Mouse (Mus musculus) stomach, embryonic 16.5 days (tissue): ENCODE results near the gene Inafm1. TPM values are rescaled to one million over a fixed set of nuclear protein-coding genes. Genes with fewer than 3 reads are reported as not detected.
A peak's percentile ranks its signal among the peaks of the same experiment; 100 is the strongest.
"Not testable (repeated sequence)": the region's sequence is repeated elsewhere in the genome, so short reads cannot be mapped to it uniquely, and the experiment has no call there.

ENCODE experiments used
- ATAC-seq: fragments of 200-750 bp; cut with Nextera tagmentation; 2 replicates; pipeline ENCODE4 v1.8.0; 2017; ENCODE audit warnings: moderate number of reproducible peaks, moderate TSS enrichment; ENCODE audit not compliant: insufficient read depth, low FRiP score
- H3K27ac ChIP-seq: fragments of 300-500 bp; sonication (generic); 2 replicates; pipeline ENCODE4 v1.5.1; 2014; ENCODE audit warnings: low read length
- H3K27me3 ChIP-seq: fragments of 300-500 bp; sonication (generic); 2 replicates; pipeline ENCODE4 v1.6.1; 2014; ENCODE audit warnings: low read length, control low read depth, mixed read lengths; ENCODE audit not compliant: control insufficient read depth, insufficient read depth
- H3K36me3 ChIP-seq: fragments of 300-500 bp; sonication (generic); 2 replicates; pipeline ENCODE4 v1.6.1; 2014; ENCODE audit warnings: low read length; ENCODE audit not compliant: control insufficient read depth, insufficient read depth
- H3K4me1 ChIP-seq: fragments of 300-500 bp; sonication (generic); 2 replicates; pipeline ENCODE4 v1.6.1; 2014; ENCODE audit warnings: low read length, control low read depth, mixed read lengths; ENCODE audit not compliant: control insufficient read depth, insufficient read depth
- H3K4me2 ChIP-seq: fragments of 300-500 bp; sonication (generic); 2 replicates; pipeline ENCODE4 v1.6.1; 2014; ENCODE audit warnings: low read depth, low read length, mixed read lengths
- H3K4me3 ChIP-seq: fragments of 300-500 bp; sonication (generic); replicated peaks from 2 replicates; pipeline ENCODE4 v1.5.1; 2014; ENCODE audit warnings: mild to moderate bottlenecking, low read length
- H3K9ac ChIP-seq: fragments of 300-500 bp; sonication (generic); 2 replicates; pipeline ENCODE4 v1.6.1; 2014; ENCODE audit warnings: low read length
- H3K9me3 ChIP-seq: fragments of 300-500 bp; sonication (generic); replicated peaks from 2 replicates; pipeline ENCODE4 v1.6.1; 2016; ENCODE audit warnings: low read length, control low read depth; ENCODE audit not compliant: control insufficient read depth
- WGBS: fragments of 180-500 bp; shearing (Covaris S2); extraction: QIAGEN DNeasy Blood & Tissue Kit; methylation state at CpG from one replicate; pipeline ENCODE4 v1.1.7; 2014; 5-methylcytosine and 5-hydroxymethylcytosine counted together
- polyA plus RNA-seq: library from polyadenylated mRNA; unstranded; fragments of >200 nt; fragmentation: Nextera tagmentation; extraction: Ambion mirVana; gene quantifications from 2 replicates; pipeline ENCODE4 v1.2.1, GENCODE M21; 2015

The Inafm1 gene
- polyA plus RNA-seq, 1 experiment from 2014 or later, result 12.8 TPM

DNA sequence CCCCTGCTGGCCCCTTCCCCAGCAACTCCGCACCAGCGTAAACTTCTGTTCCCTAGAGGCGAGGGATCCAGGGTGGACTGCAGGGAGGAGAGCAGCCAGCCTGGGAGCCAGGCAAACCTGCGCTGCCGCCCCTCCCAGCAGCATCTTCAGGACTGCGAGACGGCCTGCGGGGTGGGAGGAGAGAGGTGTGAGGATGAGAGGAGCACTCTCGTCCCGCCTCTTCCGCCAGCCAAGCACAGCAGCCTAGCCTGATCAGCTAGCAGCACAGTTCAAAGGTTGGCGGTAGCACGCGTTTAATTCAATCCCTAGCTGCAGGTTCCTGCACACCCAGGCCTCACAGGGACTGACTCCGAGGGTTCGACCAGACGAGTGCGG lies 336 bp upstream of the Inafm1 start:
- Histone ChIP-seq H3K27me3 (no peaks in the 10 kb centered on the region), H3K4me1 (peaks cover 36% of the 10 kb centered on the region), H3K27ac (peak overlapping the region; percentile 99), H3K9ac (peak overlapping the region; percentile 87), H3K9me3 (no peaks in the 10 kb centered on the region), H3K4me3 (peak overlapping the region; percentile 76), H3K36me3 (peaks cover 14% of the 10 kb centered on the region; the same call in 1 of the 2 replicates), H3K4me2 (peak overlapping the region; percentile 94)
- peak; percentile 79 for ATAC-seq
- WGBS, result under 1% methylated on average over 18 of the region's 18 CpGs

DNA sequence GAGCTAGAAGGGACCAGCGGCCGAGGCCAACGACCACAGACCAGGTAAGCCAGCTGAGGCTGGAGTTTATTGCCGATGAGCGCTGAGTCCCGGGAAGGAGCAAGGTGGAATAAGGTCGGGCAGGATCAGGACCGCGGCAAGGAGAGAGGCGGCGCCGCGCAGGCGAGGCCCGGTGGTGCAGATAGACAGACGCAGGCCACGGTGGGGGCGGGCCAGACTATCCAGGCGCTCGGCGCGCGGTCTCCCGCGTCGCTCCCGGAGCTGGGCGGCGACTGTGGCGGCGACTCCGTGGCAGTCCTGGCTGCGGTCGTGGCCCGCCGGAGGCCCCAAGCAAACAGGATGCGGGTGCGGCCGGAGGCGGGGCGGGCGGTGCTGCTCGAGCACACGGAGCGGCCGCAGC lies 736 bp downstream of the Inafm1 start:
- Histone ChIP-seq H3K9ac (peak overlapping the region; percentile 87), H3K27me3 (no peaks in the 10 kb centered on the region), H3K4me2 (peak overlapping the region; percentile 94), H3K4me1 (peaks cover 36% of the 10 kb centered on the region), H3K4me3 (peak overlapping the region; percentile 76), H3K36me3 (peaks cover 14% of the 10 kb centered on the region; the same call in 1 of the 2 replicates), H3K9me3 (no peaks in the 10 kb centered on the region), H3K27ac (peak overlapping the region; percentile 99)
- under 1% methylated on average over 46 of the region's 46 CpGs for WGBS
- ATAC-seq, result peak; percentile 84

DNA sequence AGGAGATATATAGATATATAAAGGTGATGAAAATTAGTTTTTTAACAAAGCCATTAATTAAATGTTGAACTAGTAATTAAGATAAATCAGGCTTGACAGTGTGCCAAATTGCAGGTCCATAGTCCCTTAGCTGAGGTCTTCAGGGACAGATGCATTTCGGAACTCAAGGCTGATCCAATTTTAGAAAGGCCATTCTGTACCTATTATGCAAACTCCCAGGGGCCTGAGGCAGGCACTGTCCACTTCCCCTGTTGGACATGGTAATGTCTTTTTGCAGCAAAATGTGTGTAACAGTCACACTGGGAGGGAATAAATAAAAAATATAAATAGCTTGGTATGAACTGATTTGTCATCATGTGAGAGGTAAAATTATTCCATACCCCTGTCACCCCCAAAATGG lies 2.3 kb downstream of the Inafm1 start:
- Histone ChIP-seq H3K9me3 (no peaks in the 10 kb centered on the region), H3K27ac (no peak overlapping the region), H3K4me1 (peaks cover 35% of the 10 kb centered on the region), H3K4me3 (no peak overlapping the region), H3K4me2 (no peak overlapping the region), H3K9ac (no peak overlapping the region), H3K36me3 (peaks cover 13% of the 10 kb centered on the region; the same call in 1 of the 2 replicates), H3K27me3 (no peaks in the 10 kb centered on the region)
- no peak for ATAC-seq
- WGBS, result 75% methylated on average over 1 of the region's 1 CpGs

DNA sequence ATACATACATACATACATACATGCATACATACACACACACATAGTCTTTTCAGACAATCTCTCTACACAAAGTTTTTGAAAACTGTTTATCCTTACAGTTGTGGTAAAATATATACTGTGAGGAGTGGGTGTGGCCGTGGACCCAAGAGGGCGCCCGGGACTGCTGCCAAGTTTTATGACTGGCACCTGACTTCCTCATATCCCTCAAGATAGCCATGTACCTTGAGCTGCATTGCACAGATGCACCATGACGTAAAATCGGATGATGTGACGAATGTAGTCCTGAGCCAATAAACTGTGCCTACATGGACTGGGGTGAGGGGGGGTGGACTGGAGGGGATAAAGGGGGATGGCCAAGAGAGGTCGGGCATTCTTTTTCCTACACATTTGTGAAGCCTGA lies 6.8 kb downstream of the Inafm1 start:
- H3K4me1 ChIP-seq, ATAC-seq: not testable (repeated sequence)

DNA sequence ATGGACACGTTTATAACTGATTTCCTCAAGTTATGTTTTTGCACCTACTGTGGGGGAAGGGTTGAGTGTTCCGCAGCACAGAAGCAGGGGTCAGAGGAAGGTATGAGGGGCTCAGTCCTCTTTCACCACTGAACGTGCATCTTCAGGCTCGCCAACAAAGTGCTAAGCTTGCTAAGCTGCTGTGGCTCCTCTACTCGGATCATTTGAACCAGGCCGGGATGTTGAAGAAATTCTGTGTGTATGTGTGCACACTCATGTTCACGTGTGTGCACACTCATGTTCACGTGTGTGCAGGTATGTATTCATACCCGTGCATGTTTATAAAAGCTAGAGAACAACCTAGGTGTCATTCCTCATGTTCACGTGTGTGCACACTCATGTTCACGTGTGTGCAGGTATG lies 7.6 kb downstream of the Inafm1 start:
- Histone ChIP-seq H3K36me3 (no peaks in the 10 kb centered on the region), H3K4me1 (no peaks in the 10 kb centered on the region), H3K9me3 (no peaks in the 10 kb centered on the region), H3K4me2 (no peak overlapping the region), H3K27ac (no peak overlapping the region), H3K9ac (no peak overlapping the region), H3K4me3 (no peak overlapping the region), H3K27me3 (no peaks in the 10 kb centered on the region)
- ATAC-seq, result no peak
- WGBS, result 88% methylated on average over 11 of the region's 11 CpGs

More for the DNA sequence above, 6.8 kb downstream of the Inafm1 start:
- not testable (repeated sequence) for H3K27ac ChIP-seq, H3K4me2 ChIP-seq, H3K9ac ChIP-seq, H3K9me3 ChIP-seq, H3K27me3 ChIP-seq, H3K36me3 ChIP-seq, H3K4me3 ChIP-seq
- WGBS, result 81% methylated on average over 7 of the region's 7 CpGs

DNA sequence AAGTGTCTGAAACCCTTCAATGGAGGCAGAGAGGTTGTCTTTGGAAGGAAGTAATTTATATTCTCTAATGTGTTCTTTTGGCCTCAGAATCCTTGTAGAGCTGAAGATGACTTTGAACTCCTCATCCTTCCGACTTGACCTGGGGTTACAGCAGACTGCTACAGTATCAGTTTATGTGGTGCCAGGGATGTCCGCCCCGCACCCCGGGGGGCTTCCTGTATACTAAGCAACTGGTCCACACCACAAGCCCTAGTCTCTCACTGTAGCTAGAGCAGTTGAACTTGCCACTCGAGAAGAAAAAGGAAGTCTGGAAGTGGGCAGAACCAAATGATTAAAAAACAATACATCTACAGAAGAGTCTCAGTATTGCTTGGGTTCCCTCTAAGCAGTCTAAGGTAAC lies 9.6 kb downstream of the Inafm1 start:
- Histone ChIP-seq H3K27ac (no peak overlapping the region), H3K36me3 (no peaks in the 10 kb centered on the region), H3K4me3 (no peak overlapping the region), H3K9me3 (no peaks in the 10 kb centered on the region), H3K4me1 (no peaks in the 10 kb centered on the region), H3K4me2 (no peak overlapping the region), H3K9ac (no peak overlapping the region), H3K27me3 (no peaks in the 10 kb centered on the region)
- 70% methylated on average over 5 of the region's 5 CpGs for WGBS
- ATAC-seq, result no peak

DNA sequence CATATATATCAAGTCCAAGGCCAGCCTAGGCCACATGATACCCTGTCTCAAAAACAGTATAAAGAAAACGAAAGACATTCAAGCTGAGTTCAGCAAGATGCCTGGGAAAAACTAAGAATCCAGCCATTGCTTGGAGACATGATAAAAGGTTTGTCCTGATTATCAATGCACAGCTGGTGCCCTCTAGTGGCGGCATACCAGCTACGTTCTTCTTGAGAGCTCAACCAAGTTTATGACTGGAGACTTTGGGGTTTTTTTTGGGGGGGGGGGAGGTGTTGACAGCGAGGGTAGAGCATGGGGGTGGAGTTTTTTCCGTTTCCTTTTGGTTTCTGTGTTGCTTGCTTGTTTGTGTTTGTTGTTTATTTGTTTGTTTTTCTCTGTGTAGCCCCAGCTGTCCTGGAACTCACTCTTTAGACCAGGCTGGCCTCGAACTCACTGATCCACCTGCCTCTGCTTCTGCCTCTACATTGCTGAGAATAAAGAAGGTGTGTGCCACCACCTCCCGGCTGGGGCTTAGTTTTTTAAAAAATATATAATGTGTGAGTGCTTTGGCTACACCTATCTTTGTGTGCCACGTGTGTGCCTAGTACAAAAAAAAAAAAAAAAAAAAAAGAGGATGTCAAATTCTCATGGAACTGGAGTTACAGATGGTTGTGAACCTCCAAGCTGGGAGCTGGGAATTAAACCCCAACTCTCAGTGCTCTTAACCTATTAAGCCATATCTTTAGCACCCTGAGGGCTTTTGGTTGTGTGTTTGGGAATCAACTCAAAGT lies 10.2 kb downstream of the Inafm1 start:
- Histone ChIP-seq H3K4me2 (no peak overlapping the region), H3K27ac (no peak overlapping the region), H3K36me3 (no peaks in the 10 kb centered on the region), H3K9me3 (no peaks in the 10 kb centered on the region), H3K4me1 (no peaks in the 10 kb centered on the region), H3K27me3 (no peaks in the 10 kb centered on the region), H3K9ac (no peak overlapping the region), H3K4me3 (no peak overlapping the region)
- WGBS, result 26% methylated on average over 8 of the region's 8 CpGs
- no peak for ATAC-seq

DNA sequence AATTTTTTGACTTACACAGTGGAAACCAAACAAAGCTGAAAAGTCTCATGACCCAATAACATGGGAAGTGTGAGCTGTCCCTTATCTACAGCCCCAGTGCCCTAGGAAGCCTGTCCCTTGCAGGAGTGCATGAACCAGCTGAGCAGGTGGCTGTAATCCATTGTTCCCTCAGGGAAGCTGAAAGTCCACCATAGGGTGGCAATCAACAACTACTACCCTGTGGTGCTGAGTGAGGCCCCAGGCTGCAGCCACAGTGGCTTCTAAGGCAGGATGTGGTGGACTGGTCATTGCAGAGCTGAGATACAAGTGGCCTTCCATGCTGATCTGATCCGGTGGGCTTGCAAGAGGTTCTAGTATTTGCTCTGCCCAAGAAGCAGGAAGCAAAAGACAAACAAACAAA lies 12.3 kb downstream of the Inafm1 start:
- Histone ChIP-seq H3K4me3 (no peak overlapping the region), H3K4me1 (no peaks in the 10 kb centered on the region), H3K27me3 (no peaks in the 10 kb centered on the region), H3K9me3 (no peaks in the 10 kb centered on the region), H3K27ac (no peak overlapping the region), H3K4me2 (no peak overlapping the region), H3K36me3 (no peaks in the 10 kb centered on the region), H3K9ac (no peak overlapping the region)
- 65% methylated on average over 1 of the region's 1 CpGs for WGBS
- peak; percentile 40; the same call in 1 of the 2 replicates for ATAC-seq

DNA sequence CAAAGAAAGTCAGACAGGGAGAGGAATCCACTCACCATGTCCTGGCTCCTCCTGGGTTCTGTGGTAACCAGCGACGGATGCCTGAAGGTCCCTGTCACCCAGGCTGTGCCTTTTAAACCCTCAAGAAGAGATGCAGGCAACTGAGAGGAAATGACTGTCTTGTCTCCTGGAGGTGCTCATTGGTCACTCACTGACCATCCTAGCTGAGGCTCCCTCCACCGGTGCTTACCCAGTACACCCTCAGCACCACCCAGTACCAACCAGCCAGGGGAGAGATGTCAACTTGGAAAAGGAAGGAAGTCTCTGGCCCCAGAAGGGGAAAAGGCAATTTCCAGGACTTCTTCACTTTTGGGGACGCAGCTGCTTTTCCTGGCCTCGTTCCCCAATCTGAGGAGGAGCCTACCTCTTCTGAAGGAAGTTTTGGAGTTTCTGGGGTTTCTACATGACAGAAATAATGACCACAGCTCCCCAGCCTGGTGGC lies 14.3 kb downstream of the Inafm1 start, which contains the start of gene C5ar1:
Gene C5ar1 (minus strand): TSS at position 431 of the 481 bp plus-strand sequence.
- Histone ChIP-seq H3K9me3 (no peaks in the 10 kb centered on the region), H3K36me3 (no peaks in the 10 kb centered on the region), H3K4me2 (no peak within 1 kb of the TSS), H3K4me3 (no peak within 1 kb of the TSS), H3K9ac (no peak within 1 kb of the TSS), H3K27me3 (no peaks in the 10 kb centered on the region), H3K27ac (no peak within 1 kb of the TSS), H3K4me1 (no peaks in the 10 kb centered on the region)
- 84% methylated on average over 5 of the region's 5 CpGs for WGBS
- no peak for ATAC-seq
